ENCODE assay signal across 18 mouse cellular contexts in the genomic region with DNA sequence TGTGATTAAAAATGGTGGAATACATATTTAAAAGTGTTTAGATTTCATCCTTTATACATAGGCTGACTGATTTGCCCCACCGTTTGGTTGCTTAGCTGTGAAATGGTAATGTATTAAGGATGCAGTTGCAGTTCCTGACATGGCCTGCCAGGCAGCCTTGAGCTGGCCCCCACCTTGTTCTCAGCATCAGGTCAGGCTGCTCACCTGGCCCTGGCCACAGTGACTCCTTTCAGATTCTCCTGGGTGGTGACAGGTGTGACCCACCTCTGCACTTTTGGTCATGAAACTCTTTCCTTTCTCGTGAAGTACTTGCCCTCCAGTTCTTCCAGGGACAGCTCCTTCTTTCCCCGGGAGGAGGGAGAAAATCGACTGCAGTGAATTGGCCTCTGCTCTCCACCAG.
A peak's percentile ranks its signal among the peaks of the same experiment; 100 is the strongest.
DNase-seq lines count a peak whose midpoint lies in the region; ATAC-seq and TF ChIP-seq lines count a peak whose summit lies in the region.
"Had no signal": no experiment of that assay in that cellular context is flagged by ENCODE, and none has a peak within 500 bp of the region (broad histone marks: within the 10 kb centered on the region; RNA-seq: fewer than 3 reads in every experiment).

No protein-coding gene starts in this region.

- H3K4me3 ChIP-seq in kidney, adult 2 months (ENCODE audit: insufficient read depth, low read depth, low read length): no peak overlapping the region
- H3K4me3 ChIP-seq in midbrain, embryonic 12.5 days: no peak overlapping the region
- H3K4me3 ChIP-seq: embryonic facial prominence, embryonic 13.5 days; limb, embryonic 15.5 days; neural tube, embryonic 13.5 days had no signal

- no peaks in the 10 kb centered on the region for H3K36me3 ChIP-seq in kidney, adult 2 months (ENCODE audit: control insufficient read depth, insufficient read depth, low read length)
- no peaks in the 10 kb centered on the region for H3K36me3 ChIP-seq in midbrain, embryonic 12.5 days
- H3K36me3 ChIP-seq: embryonic facial prominence, embryonic 13.5 days; limb, embryonic 15.5 days; neural tube, embryonic 13.5 days had no signal

- WGBS in kidney, adult 2 months: 37% methylated on average over 4 of the region's 4 CpGs
- 30% methylated on average over 4 of the region's 4 CpGs for WGBS in midbrain, embryonic 12.5 days

- no peak overlapping the region for H3K27ac ChIP-seq in kidney, adult 2 months (ENCODE audit: insufficient read depth, low read depth, low read length)
- H3K27ac ChIP-seq in midbrain, embryonic 12.5 days (replicated peaks): peak overlapping the region; percentile 49; the same call in 1 of the 2 replicates
- H3K27ac ChIP-seq: embryonic facial prominence, embryonic 13.5 days; limb, embryonic 15.5 days; neural tube, embryonic 13.5 days had no signal

- ATAC-seq in midbrain, embryonic 12.5 days (ENCODE audit: low FRiP score, low read depth): peak; percentile 17; the same call in 1 of the 2 replicates
- ATAC-seq: CD4-positive, CD25-positive, alpha-beta regulatory T cell, adult 4 months had no signal

- intact Hi-C loops in left cerebral cortex, postnatal 25 days (cut with DNase I): no loop called here

- H3K27me3 ChIP-seq in kidney, adult 2 months (replicated peaks; ENCODE audit: control insufficient read depth, insufficient read depth, low read length): no peaks in the 10 kb centered on the region
- H3K27me3 ChIP-seq in midbrain, embryonic 12.5 days: peaks cover 7% of the 10 kb centered on the region
- H3K27me3 ChIP-seq: embryonic facial prominence, embryonic 13.5 days; limb, embryonic 15.5 days; neural tube, embryonic 13.5 days had no signal

- DNase-seq in embryo, embryonic 11 days: peak; percentile 12
- DNase-seq in embryo, embryonic 10.5 days (ENCODE audit: low spot score): no peak
- no peak for DNase-seq in kidney, adult 2 months
- DNase-seq in kidney, postnatal 36 days: no peak
- peak; percentile 35 for DNase-seq in R1 (ENCODE audit: low read depth, low spot score)
- no peak for DNase-seq in left cerebral cortex, postnatal 25 days (ENCODE audit: low spot score in 2 of 2)
- DNase-seq in cerebellum, postnatal 14 days: no peak
- DNase-seq: adrenal gland, adult 8-10 months; cerebellum, adult 11-12 months; heart, postnatal 14 days; kidney, postnatal 14 days; lung, postnatal 14 days had no signal

- no peaks in the 10 kb centered on the region for H3K9me3 ChIP-seq in midbrain, embryonic 12.5 days
- H3K9me3 ChIP-seq: embryonic facial prominence, embryonic 13.5 days; limb, embryonic 15.5 days; neural tube, embryonic 13.5 days had no signal

- TF ChIP-seq POLR2A in kidney, adult 2 months (IDR thresholded peaks at IDR 0.05; ENCODE audit: low read depth, low read length): no peak

- H3K4me1 ChIP-seq in kidney, adult 2 months (ENCODE audit: control insufficient read depth, insufficient read depth, low read length): no peaks in the 10 kb centered on the region
- H3K4me1 ChIP-seq in midbrain, embryonic 12.5 days: peaks cover 21% of the 10 kb centered on the region
- H3K4me1 ChIP-seq: limb, embryonic 15.5 days had no signal

- no peak overlapping the region for H3K4me2 ChIP-seq in midbrain, embryonic 12.5 days (replicated peaks)
- H3K4me2 ChIP-seq: embryonic facial prominence, embryonic 13.5 days; heart, embryonic 11.5 days; limb, embryonic 15.5 days; neural tube, embryonic 13.5 days had no signal

- 0 out of 2 replicates have a peak, but pooled peaks have one; percentile 15 for TF ChIP-seq CTCF in kidney, adult 2 months (conservative IDR thresholded peaks at IDR 0.05; ENCODE audit: insufficient read depth, insufficient read length, low read depth, low read length)

- no peak overlapping the region for H3K9ac ChIP-seq in midbrain, embryonic 12.5 days (replicated peaks)
- H3K9ac ChIP-seq: embryonic facial prominence, embryonic 13.5 days; limb, embryonic 15.5 days; neural tube, embryonic 13.5 days had no signal

Comparison
In these comparisons a context has a peak if more than half of its experiments do, and no peak if none do; other contexts are left out.
1. DNase-seq: peak in embryo, embryonic 11 days (single experiment) and R1 (single experiment); none in embryo, embryonic 10.5 days (single experiment), kidney, adult 2 months (single experiment), kidney, postnatal 36 days (0 of 2), left cerebral cortex, postnatal 25 days (0 of 2) and cerebellum, postnatal 14 days (0 of 2).